Mouse (Mus musculus): ENCODE measurements around the gene Slc5a6. TPM values are rescaled to one million over a fixed set of nuclear protein-coding genes. Genes with fewer than 3 reads are reported as not detected.

Gene Slc5a6
- polyA plus RNA-seq, 1 experiment from 2014 or later = 12.9 TPM

- Histone ChIP-seq H3K4me2 (no peak overlapping the region), H3K4me1 (replicated peaks) (no peaks in the 10 kb centered on the region), H3K4me3 (no peak overlapping the region), H3K27me3 (no peaks in the 10 kb centered on the region), H3K36me3 (no peaks in the 10 kb centered on the region), H3K27ac (replicated peaks) (no peak overlapping the region), H3K9me3 (no peaks in the 10 kb centered on the region), H3K9ac (no peak overlapping the region)
- 66% methylated on average over 3 of the region's 3 CpGs for WGBS
- ATAC-seq (ENCODE audit: low read depth) = no peak
These were observed 54.6 kb downstream of the Slc5a6 start for GRCm38 (mm10) chr5:30994074-30994473.

GRCm38 (mm10) chr5:30992980-30993676, 55.6 kb downstream of the Slc5a6 start:
- no peaks in the 10 kb centered on the region for H3K36me3 ChIP-seq
- no peak for ATAC-seq (ENCODE audit: low read depth)
- 77% methylated on average over 5 of the region's 5 CpGs for WGBS
- H3K4me3 ChIP-seq = no peak overlapping the region
- no peak overlapping the region for H3K27ac ChIP-seq (replicated peaks)
- no peaks in the 10 kb centered on the region for H3K9me3 ChIP-seq
- no peaks in the 10 kb centered on the region for H3K27me3 ChIP-seq
- no peaks in the 10 kb centered on the region for H3K4me1 ChIP-seq (replicated peaks)
- no peak overlapping the region for H3K9ac ChIP-seq
- H3K4me2 ChIP-seq = no peak overlapping the region

Other genes starting within 250 kb of the Slc5a6 start
- gene Mapre3, start 234.3 kb downstream of the Slc5a6 start, polyA plus RNA-seq (2015; fragmentation: Nextera tagmentation; extraction: Ambion mirVana) = 107 and 116 TPM in 2 replicates
- gene Tmem214, start 180.9 kb downstream of the Slc5a6 start, polyA plus RNA-seq (2015; fragmentation: Nextera tagmentation; extraction: Ambion mirVana) = 52.5 and 57.4 TPM in 2 replicates
- gene Agbl5, start 160.2 kb downstream of the Slc5a6 start, polyA plus RNA-seq (2015; fragmentation: Nextera tagmentation; extraction: Ambion mirVana) = 25.8 and 29.3 TPM in 2 replicates
- 258 and 278 TPM in 2 replicates for gene Ost4, start 141.1 kb downstream of the Slc5a6 start, polyA plus RNA-seq (2015; fragmentation: Nextera tagmentation; extraction: Ambion mirVana)
- gene Emilin1, start 135.5 kb downstream of the Slc5a6 start, polyA plus RNA-seq (2015; fragmentation: Nextera tagmentation; extraction: Ambion mirVana) = 30.7 and 43.9 TPM in 2 replicates
- 11.4 and 11.9 TPM in 2 replicates for gene Khk, start 127.5 kb downstream of the Slc5a6 start, polyA plus RNA-seq (2015; fragmentation: Nextera tagmentation; extraction: Ambion mirVana)
- 33.7 and 38.1 TPM in 2 replicates for gene Cgref1, start 103.3 kb downstream of the Slc5a6 start, polyA plus RNA-seq (2015; fragmentation: Nextera tagmentation; extraction: Ambion mirVana)
- 117 and 120 TPM in 2 replicates for gene Preb, start 88.6 kb downstream of the Slc5a6 start, polyA plus RNA-seq (2015; fragmentation: Nextera tagmentation; extraction: Ambion mirVana)
- not detected in 2 replicates for gene Tcf23, start 80.3 kb downstream of the Slc5a6 start, polyA plus RNA-seq (2015; fragmentation: Nextera tagmentation; extraction: Ambion mirVana)
- gene Atraid, start 612 bp downstream of the Slc5a6 start, polyA plus RNA-seq (2015; fragmentation: Nextera tagmentation; extraction: Ambion mirVana) = 154 and 183 TPM in 2 replicates
- gene Cad, start 5.9 kb upstream of the Slc5a6 start, polyA plus RNA-seq (2015; fragmentation: Nextera tagmentation; extraction: Ambion mirVana) = 13.4 and 14.7 TPM in 2 replicates
- not detected in 2 replicates for gene Dnajc5g, start 57.4 kb upstream of the Slc5a6 start, polyA plus RNA-seq (2015; fragmentation: Nextera tagmentation; extraction: Ambion mirVana)
- 26.2 and 28.9 TPM in 2 replicates for gene Slc30a3, start 59.3 kb upstream of the Slc5a6 start, polyA plus RNA-seq (2015; fragmentation: Nextera tagmentation; extraction: Ambion mirVana)
- gene Trim54, start 67.8 kb upstream of the Slc5a6 start, polyA plus RNA-seq (2015; fragmentation: Nextera tagmentation; extraction: Ambion mirVana) = 0.40 and 0.62 TPM in 2 replicates
- not detected in 2 replicates for gene Ucn, start 89.9 kb upstream of the Slc5a6 start, polyA plus RNA-seq (2015; fragmentation: Nextera tagmentation; extraction: Ambion mirVana)
- 50.4 and 55.5 TPM in 2 replicates for gene Mpv17, start 105.3 kb upstream of the Slc5a6 start, polyA plus RNA-seq (2015; fragmentation: Nextera tagmentation; extraction: Ambion mirVana)
- gene Gm29609, start 131.0 kb upstream of the Slc5a6 start, polyA plus RNA-seq (2015; fragmentation: Nextera tagmentation; extraction: Ambion mirVana) = 0.71 and 1.3 TPM in 2 replicates
- gene Gtf3c2, start 131.2 kb upstream of the Slc5a6 start, polyA plus RNA-seq (2015; fragmentation: Nextera tagmentation; extraction: Ambion mirVana) = 65.7 and 69.4 TPM in 2 replicates
- 114 and 119 TPM in 2 replicates for gene Snx17, start 144.3 kb upstream of the Slc5a6 start, polyA plus RNA-seq (2015; fragmentation: Nextera tagmentation; extraction: Ambion mirVana)
- 67.5 and 76.4 TPM in 2 replicates for gene Eif2b4, start 144.5 kb upstream of the Slc5a6 start, polyA plus RNA-seq (2015; fragmentation: Nextera tagmentation; extraction: Ambion mirVana)
- 15.2 and 19.3 TPM in 2 replicates for gene Zfp513, start 153.4 kb upstream of the Slc5a6 start, polyA plus RNA-seq (2015; fragmentation: Nextera tagmentation; extraction: Ambion mirVana)
- 161 and 170 TPM in 2 replicates for gene Ppm1g, start 171.8 kb upstream of the Slc5a6 start, polyA plus RNA-seq (2015; fragmentation: Nextera tagmentation; extraction: Ambion mirVana)
- gene Nrbp1, start 191.9 kb upstream of the Slc5a6 start, polyA plus RNA-seq (2015; fragmentation: Nextera tagmentation; extraction: Ambion mirVana) = 164 and 171 TPM in 2 replicates
- not detected in 2 replicates for gene Gm9970, start 192.3 kb upstream of the Slc5a6 start, polyA plus RNA-seq (2015; fragmentation: Nextera tagmentation; extraction: Ambion mirVana)
- gene Krtcap3, start 202.8 kb upstream of the Slc5a6 start, polyA plus RNA-seq (2015; fragmentation: Nextera tagmentation; extraction: Ambion mirVana) = 4.5 and 4.7 TPM in 2 replicates
- gene Ift172, start 242.2 kb upstream of the Slc5a6 start, polyA plus RNA-seq (2015; fragmentation: Nextera tagmentation; extraction: Ambion mirVana) = 33.3 and 36.7 TPM in 2 replicates
- 79.1 and 82.0 TPM in 2 replicates for gene Fndc4, start 247.2 kb upstream of the Slc5a6 start, polyA plus RNA-seq (2015; fragmentation: Nextera tagmentation; extraction: Ambion mirVana)
- 0.27 TPM in 1 of 2 replicates, not detected in the other for gene Gckr, start 248.5 kb upstream of the Slc5a6 start, polyA plus RNA-seq (2015; fragmentation: Nextera tagmentation; extraction: Ambion mirVana)

Data from neural tube, embryonic 13.5 days (tissue).